Mouse (Mus musculus): ENCODE measurements around the gene Akirin1. TPM values are rescaled to one million over a fixed set of nuclear protein-coding genes. Genes with fewer than 3 reads are reported as not detected.

Akirin1 gene
- total and polyA plus RNA-seq, 3 experiments, result 61.8 to 179 (median 67.6) TPM

DNA sequence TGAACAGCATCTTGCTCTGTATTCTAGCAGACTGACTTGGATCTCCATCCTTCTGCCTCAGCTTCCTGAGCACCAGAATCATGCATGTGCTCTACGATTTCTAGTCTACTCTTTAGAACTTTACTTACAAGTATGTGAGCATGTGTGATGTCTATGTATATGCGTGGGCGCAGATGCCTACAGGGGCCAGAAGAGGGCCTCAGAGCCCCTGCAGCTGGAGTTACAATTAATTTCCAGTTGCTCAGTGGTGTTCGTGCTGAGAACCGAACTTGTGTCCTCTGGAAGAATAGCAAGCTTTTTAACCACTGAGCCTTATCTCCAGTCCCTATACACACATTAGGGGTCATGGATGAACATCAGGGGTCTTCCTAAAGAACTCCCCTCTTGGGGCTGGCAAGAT, 42.8 kb downstream of the Akirin1 start:
- Histone ChIP-seq H3K4me3 (ENCODE audit: low read depth, low read length) (no peak overlapping the region), H3K4me1 (ENCODE audit: insufficient read depth, low read depth, low read length) (no peaks in the 10 kb centered on the region), H3K36me3 (replicated peaks) (peaks cover 7% of the 10 kb centered on the region), H3K9me3 (replicated peaks) (no peaks in the 10 kb centered on the region), H3K27me3 (ENCODE audit: insufficient read depth, low read length) (peaks cover 11% of the 10 kb centered on the region)
- ATAC-seq (ENCODE audit: extremely low read depth, insufficient number of reproducible peaks, low FRiP score, poor library complexity, severe bottlenecking), result no peak
- TF ChIP-seq GATA1 (IDR thresholded peaks at IDR 0.05; ENCODE audit: borderline replicate concordance, low read length), result no peak
- TF ChIP-seq POLR2AphosphoS5 (IDR thresholded peaks at IDR 0.05; ENCODE audit: insufficient replicate concordance, low read depth, low read length), result no peak
- TF ChIP-seq CTCF (IDR thresholded peaks at IDR 0.05; ENCODE audit: low read depth, low read length), result no peak
- TF ChIP-seq TAL1 (conservative IDR thresholded peaks at IDR 0.05; ENCODE audit: low read depth, low read length), result no peak
- no peak for TF ChIP-seq GATA2 (IDR thresholded peaks at IDR 0.05; ENCODE audit: borderline replicate concordance, low read depth, low read length)
- DNase-seq (ENCODE audit: low spot score), result no peak

GRCm38 (mm10) chr4:123705340-123705739, 44.8 kb downstream of the Akirin1 start:
- Histone ChIP-seq H3K9me3 (replicated peaks) (no peaks in the 10 kb centered on the region), H3K36me3 (replicated peaks) (no peaks in the 10 kb centered on the region), H3K4me1 (ENCODE audit: insufficient read depth, low read depth, low read length) (no peaks in the 10 kb centered on the region), H3K27me3 (ENCODE audit: insufficient read depth, low read length) (peaks cover 11% of the 10 kb centered on the region), H3K4me3 (ENCODE audit: low read depth, low read length) (no peak overlapping the region)
- DNase-seq (ENCODE audit: low spot score), result no peak
- TF ChIP-seq GATA2 (IDR thresholded peaks at IDR 0.05; ENCODE audit: borderline replicate concordance, low read depth, low read length) (no peak), POLR2AphosphoS5 (IDR thresholded peaks at IDR 0.05; ENCODE audit: insufficient replicate concordance, low read depth, low read length) (no peak)
- ATAC-seq (ENCODE audit: extremely low read depth, insufficient number of reproducible peaks, low FRiP score, poor library complexity, severe bottlenecking), result no peak

- Histone ChIP-seq H3K36me3 (replicated peaks) (no peaks in the 10 kb centered on the region), H3K9me3 (replicated peaks) (no peaks in the 10 kb centered on the region), H3K27me3 (ENCODE audit: insufficient read depth, low read length) (no peaks in the 10 kb centered on the region), H3K4me3 (ENCODE audit: low read depth, low read length) (no peak overlapping the region), H3K4me1 (ENCODE audit: insufficient read depth, low read depth, low read length) (no peaks in the 10 kb centered on the region; the same call in 1 of the 2 replicates)
- TF ChIP-seq CTCF (IDR thresholded peaks at IDR 0.05; ENCODE audit: low read depth, low read length) (no peak), GATA2 (IDR thresholded peaks at IDR 0.05; ENCODE audit: borderline replicate concordance, low read depth, low read length) (no peak), TAL1 (conservative IDR thresholded peaks at IDR 0.05; ENCODE audit: low read depth, low read length) (no peak), POLR2AphosphoS5 (IDR thresholded peaks at IDR 0.05; ENCODE audit: insufficient replicate concordance, low read depth, low read length) (no peak), GATA1 (IDR thresholded peaks at IDR 0.05; ENCODE audit: borderline replicate concordance, low read length) (no peak)
- no peak for ATAC-seq (ENCODE audit: extremely low read depth, insufficient number of reproducible peaks, low FRiP score, poor library complexity, severe bottlenecking)
- no peak for DNase-seq (ENCODE audit: low spot score)
These were observed 56.8 kb downstream of the Akirin1 start for GRCm38 (mm10) chr4:123693384-123693783.

- Histone ChIP-seq H3K4me1 (ENCODE audit: insufficient read depth, low read depth, low read length) (no peaks in the 10 kb centered on the region; the same call in 1 of the 2 replicates), H3K27me3 (ENCODE audit: insufficient read depth, low read length) (no peaks in the 10 kb centered on the region), H3K9me3 (replicated peaks) (peaks cover 2% of the 10 kb centered on the region), H3K4me3 (ENCODE audit: low read depth, low read length) (no peak overlapping the region), H3K36me3 (replicated peaks) (no peaks in the 10 kb centered on the region)
- no peak for DNase-seq (ENCODE audit: low spot score)
- no peak for TF ChIP-seq GATA1 (IDR thresholded peaks at IDR 0.05; ENCODE audit: borderline replicate concordance, low read length)
- no peak for ATAC-seq (ENCODE audit: extremely low read depth, insufficient number of reproducible peaks, low FRiP score, poor library complexity, severe bottlenecking)
These were observed 58.1 kb downstream of the Akirin1 start for GRCm38 (mm10) chr4:123692071-123692470.

DNA sequence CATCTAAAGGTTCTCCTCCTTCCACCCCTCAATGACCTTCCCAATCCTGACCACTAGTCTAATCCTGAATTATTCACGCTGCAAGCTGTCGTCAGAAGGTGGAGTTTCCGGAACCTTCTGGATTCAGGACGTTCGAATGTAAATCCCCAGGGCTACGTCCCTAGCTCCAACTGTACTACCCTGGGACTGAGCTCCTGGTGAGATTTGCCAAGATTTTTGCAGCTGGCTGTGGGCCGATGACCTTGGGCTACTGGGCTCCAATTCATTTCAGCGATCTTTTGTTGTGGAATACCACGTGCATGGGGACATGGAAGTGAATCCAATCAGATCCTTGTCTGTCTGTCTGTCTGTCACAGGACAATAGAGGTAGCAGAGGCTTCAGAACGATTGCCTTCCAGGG, 59.8 kb downstream of the Akirin1 start:
- ATAC-seq (ENCODE audit: extremely low read depth, insufficient number of reproducible peaks, low FRiP score, poor library complexity, severe bottlenecking), result no peak
- DNase-seq (ENCODE audit: low spot score), result no peak
- H3K36me3 ChIP-seq (replicated peaks), result no peaks in the 10 kb centered on the region
- H3K4me3 ChIP-seq (ENCODE audit: low read depth, low read length), result no peak overlapping the region
- TF ChIP-seq TAL1 (conservative IDR thresholded peaks at IDR 0.05; ENCODE audit: low read depth, low read length) (no peak), POLR2AphosphoS5 (IDR thresholded peaks at IDR 0.05; ENCODE audit: insufficient replicate concordance, low read depth, low read length) (no peak), GATA2 (IDR thresholded peaks at IDR 0.05; ENCODE audit: borderline replicate concordance, low read depth, low read length) (no peak), GATA1 (IDR thresholded peaks at IDR 0.05; ENCODE audit: borderline replicate concordance, low read length) (no peak), CTCF (IDR thresholded peaks at IDR 0.05; ENCODE audit: low read depth, low read length) (no peak)
- peaks cover 4% of the 10 kb centered on the region; the same call in 1 of the 2 replicates for H3K27me3 ChIP-seq (ENCODE audit: insufficient read depth, low read length)
- no peaks in the 10 kb centered on the region; the same call in 1 of the 2 replicates for H3K4me1 ChIP-seq (ENCODE audit: insufficient read depth, low read depth, low read length)
- H3K9me3 ChIP-seq (replicated peaks), result peaks cover 9% of the 10 kb centered on the region

DNA sequence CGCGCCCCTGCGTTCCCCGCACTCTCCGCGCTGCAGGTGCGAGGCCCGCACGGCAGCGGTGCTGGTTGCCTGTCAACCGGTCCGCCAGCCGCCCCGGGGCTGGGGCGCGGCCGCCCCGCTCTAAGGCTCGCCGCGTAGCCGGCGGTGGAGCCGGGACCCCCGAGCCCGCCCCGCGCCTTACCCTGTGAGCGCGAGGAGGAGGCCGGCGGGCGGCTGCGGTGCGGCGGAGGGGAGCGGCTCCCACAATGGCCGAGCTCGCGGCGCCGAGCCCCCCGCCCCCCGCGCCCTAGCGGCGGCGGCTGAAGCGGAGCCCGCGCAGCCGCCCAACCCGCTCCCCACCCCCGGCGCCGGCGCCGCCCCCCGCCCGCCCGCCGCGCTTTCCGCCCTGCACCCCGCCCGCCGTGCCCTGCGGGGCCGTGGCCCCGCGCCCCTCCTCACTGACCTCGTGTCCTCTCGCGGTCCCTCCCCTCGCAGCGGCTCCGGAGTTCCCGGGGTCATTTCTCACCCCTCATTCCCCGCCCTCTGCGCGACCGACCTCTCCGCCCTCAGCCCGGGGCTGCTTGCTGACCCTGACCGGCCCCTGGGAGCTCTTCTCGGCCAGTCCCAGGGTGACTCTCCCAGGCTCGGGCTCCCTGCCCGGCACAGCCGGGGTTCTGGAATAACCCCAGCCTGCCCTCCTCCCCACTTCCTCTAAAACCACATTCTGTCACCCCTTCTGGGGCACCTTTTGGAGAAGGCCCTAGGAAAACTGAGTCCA, 62.9 kb downstream of the Akirin1 start:
- ATAC-seq (ENCODE audit: extremely low read depth, insufficient number of reproducible peaks, low FRiP score, poor library complexity, severe bottlenecking), result no peak
- peaks cover 9% of the 10 kb centered on the region for H3K9me3 ChIP-seq (replicated peaks)
- H3K36me3 ChIP-seq (replicated peaks), result no peaks in the 10 kb centered on the region
- DNase-seq (ENCODE audit: low spot score), result no peak
- no peak overlapping the region for H3K4me3 ChIP-seq (ENCODE audit: low read depth, low read length)
- H3K4me1 ChIP-seq (ENCODE audit: insufficient read depth, low read depth, low read length), result no peaks in the 10 kb centered on the region
- peaks cover 14% of the 10 kb centered on the region; the same call in 1 of the 2 replicates for H3K27me3 ChIP-seq (ENCODE audit: insufficient read depth, low read length)
- TF ChIP-seq CTCF (IDR thresholded peaks at IDR 0.05; ENCODE audit: low read depth, low read length), result no peak
- no peak for TF ChIP-seq POLR2AphosphoS5 (IDR thresholded peaks at IDR 0.05; ENCODE audit: insufficient replicate concordance, low read depth, low read length)
- TF ChIP-seq GATA2 (IDR thresholded peaks at IDR 0.05; ENCODE audit: borderline replicate concordance, low read depth, low read length), result no peak
- no peak for TF ChIP-seq TAL1 (conservative IDR thresholded peaks at IDR 0.05; ENCODE audit: low read depth, low read length)

Measured in G1E (cell line).